Mouse (Mus musculus): Measurements from ENCODE around the gene Fam171a1. TPM values are rescaled to one million over a fixed set of nuclear protein-coding genes. Genes with fewer than 3 reads are reported as not detected.

Gene Fam171a1
- polyA plus RNA-seq, 1 experiment = 0.35 TPM

GRCm38 (mm10) chr2:3134580-3135296 is 20.7 kb downstream of the Fam171a1 start:
- Histone ChIP-seq H3K4me3 (ENCODE audit: insufficient read depth, low read length) (no peak overlapping the region), H3K27ac (ENCODE audit: insufficient read depth, low read depth, low read length) (no peak overlapping the region), H3K4me1 (ENCODE audit: control insufficient read depth, insufficient read depth, low read length) (no peaks in the 10 kb centered on the region)
- TF ChIP-seq POLR2A (IDR thresholded peaks at IDR 0.05; ENCODE audit: borderline replicate concordance, low read depth, low read length) (no peak), CTCF (IDR thresholded peaks at IDR 0.05; ENCODE audit: low read depth, low read length) (no peak)

- TF ChIP-seq CTCF (IDR thresholded peaks at IDR 0.05; ENCODE audit: low read depth, low read length) (no peak), POLR2A (IDR thresholded peaks at IDR 0.05; ENCODE audit: borderline replicate concordance, low read depth, low read length) (no peak)
- H3K4me1 ChIP-seq (ENCODE audit: control insufficient read depth, insufficient read depth, low read length) = no peaks in the 10 kb centered on the region
- no peak overlapping the region for H3K27ac ChIP-seq (ENCODE audit: insufficient read depth, low read depth, low read length)
- H3K4me3 ChIP-seq (ENCODE audit: insufficient read depth, low read length) = no peak overlapping the region
These were observed 21.3 kb downstream of the Fam171a1 start for GRCm38 (mm10) chr2:3135297-3135684.

GRCm38 (mm10) chr2:3138308-3138707 is 24.3 kb downstream of the Fam171a1 start:
- TF ChIP-seq CTCF (IDR thresholded peaks at IDR 0.05; ENCODE audit: low read depth, low read length) (no peak), POLR2A (IDR thresholded peaks at IDR 0.05; ENCODE audit: borderline replicate concordance, low read depth, low read length) (no peak)
- Histone ChIP-seq H3K27ac (ENCODE audit: insufficient read depth, low read depth, low read length) (no peak overlapping the region), H3K4me1 (ENCODE audit: control insufficient read depth, insufficient read depth, low read length) (no peaks in the 10 kb centered on the region), H3K4me3 (ENCODE audit: insufficient read depth, low read length) (no peak overlapping the region)

GRCm38 (mm10) chr2:3139065-3139464 is 25.0 kb downstream of the Fam171a1 start:
- H3K27ac ChIP-seq (ENCODE audit: insufficient read depth, low read depth, low read length) = no peak overlapping the region
- TF ChIP-seq POLR2A (IDR thresholded peaks at IDR 0.05; ENCODE audit: borderline replicate concordance, low read depth, low read length) (no peak), CTCF (IDR thresholded peaks at IDR 0.05; ENCODE audit: low read depth, low read length) (no peak)
- H3K4me3 ChIP-seq (ENCODE audit: insufficient read depth, low read length) = no peak overlapping the region
- H3K4me1 ChIP-seq (ENCODE audit: control insufficient read depth, insufficient read depth, low read length) = no peaks in the 10 kb centered on the region

- no peak overlapping the region for H3K4me3 ChIP-seq (ENCODE audit: insufficient read depth, low read length)
- no peak overlapping the region for H3K27ac ChIP-seq (ENCODE audit: insufficient read depth, low read depth, low read length)
- H3K4me1 ChIP-seq (ENCODE audit: control insufficient read depth, insufficient read depth, low read length) = no peaks in the 10 kb centered on the region
- TF ChIP-seq POLR2A (IDR thresholded peaks at IDR 0.05; ENCODE audit: borderline replicate concordance, low read depth, low read length) (no peak), CTCF (IDR thresholded peaks at IDR 0.05; ENCODE audit: low read depth, low read length) (no peak)
These were observed 25.6 kb downstream of the Fam171a1 start for GRCm38 (mm10) chr2:3139578-3139977.

GRCm38 (mm10) chr2:3140585-3140984 is 26.6 kb downstream of the Fam171a1 start:
- TF ChIP-seq CTCF (IDR thresholded peaks at IDR 0.05; ENCODE audit: low read depth, low read length) (no peak), POLR2A (IDR thresholded peaks at IDR 0.05; ENCODE audit: borderline replicate concordance, low read depth, low read length) (no peak)
- Histone ChIP-seq H3K4me3 (ENCODE audit: insufficient read depth, low read length) (no peak overlapping the region), H3K4me1 (ENCODE audit: control insufficient read depth, insufficient read depth, low read length) (no peaks in the 10 kb centered on the region), H3K27ac (ENCODE audit: insufficient read depth, low read depth, low read length) (no peak overlapping the region)

- Histone ChIP-seq H3K27ac (ENCODE audit: insufficient read depth, low read depth, low read length) (no peak overlapping the region), H3K4me1 (ENCODE audit: control insufficient read depth, insufficient read depth, low read length) (no peaks in the 10 kb centered on the region), H3K4me3 (ENCODE audit: insufficient read depth, low read length) (no peak overlapping the region)
- TF ChIP-seq POLR2A (IDR thresholded peaks at IDR 0.05; ENCODE audit: borderline replicate concordance, low read depth, low read length) (no peak), CTCF (IDR thresholded peaks at IDR 0.05; ENCODE audit: low read depth, low read length) (no peak)
These were observed 27.8 kb downstream of the Fam171a1 start for GRCm38 (mm10) chr2:3141804-3142203.

GRCm38 (mm10) chr2:3144291-3144690 is 30.3 kb downstream of the Fam171a1 start:
- H3K4me3 ChIP-seq (ENCODE audit: insufficient read depth, low read length) = no peak overlapping the region
- H3K27ac ChIP-seq (ENCODE audit: insufficient read depth, low read depth, low read length) = no peak overlapping the region
- TF ChIP-seq POLR2A (IDR thresholded peaks at IDR 0.05; ENCODE audit: borderline replicate concordance, low read depth, low read length) (no peak), CTCF (IDR thresholded peaks at IDR 0.05; ENCODE audit: low read depth, low read length) (no peak)
- H3K4me1 ChIP-seq (ENCODE audit: control insufficient read depth, insufficient read depth, low read length) = no peaks in the 10 kb centered on the region

- no peak overlapping the region for H3K27ac ChIP-seq (ENCODE audit: insufficient read depth, low read depth, low read length)
These were observed 33.6 kb downstream of the Fam171a1 start for GRCm38 (mm10) chr2:3147550-3148157.

GRCm38 (mm10) chr2:3148731-3149130 is 34.7 kb downstream of the Fam171a1 start:
- no peaks in the 10 kb centered on the region for H3K4me1 ChIP-seq (ENCODE audit: control insufficient read depth, insufficient read depth, low read length)
- no peak overlapping the region for H3K27ac ChIP-seq (ENCODE audit: insufficient read depth, low read depth, low read length)
- TF ChIP-seq POLR2A (IDR thresholded peaks at IDR 0.05; ENCODE audit: borderline replicate concordance, low read depth, low read length) (no peak), CTCF (IDR thresholded peaks at IDR 0.05; ENCODE audit: low read depth, low read length) (no peak)
- H3K4me3 ChIP-seq (ENCODE audit: insufficient read depth, low read length) = no peak overlapping the region

More at GRCm38 (mm10) chr2:3147550-3148157, 33.6 kb downstream of the Fam171a1 start:
- TF ChIP-seq POLR2A (IDR thresholded peaks at IDR 0.05; ENCODE audit: borderline replicate concordance, low read depth, low read length) (no peak), CTCF (IDR thresholded peaks at IDR 0.05; ENCODE audit: low read depth, low read length) (no peak)
- no peaks in the 10 kb centered on the region for H3K4me1 ChIP-seq (ENCODE audit: control insufficient read depth, insufficient read depth, low read length)
- H3K4me3 ChIP-seq (ENCODE audit: insufficient read depth, low read length) = no peak overlapping the region

Measured in bone marrow macrophage, adult 2 months (primary cell).